Mouse (Mus musculus): ENCODE data around the gene Fn1.

The Fn1 gene

DNA sequence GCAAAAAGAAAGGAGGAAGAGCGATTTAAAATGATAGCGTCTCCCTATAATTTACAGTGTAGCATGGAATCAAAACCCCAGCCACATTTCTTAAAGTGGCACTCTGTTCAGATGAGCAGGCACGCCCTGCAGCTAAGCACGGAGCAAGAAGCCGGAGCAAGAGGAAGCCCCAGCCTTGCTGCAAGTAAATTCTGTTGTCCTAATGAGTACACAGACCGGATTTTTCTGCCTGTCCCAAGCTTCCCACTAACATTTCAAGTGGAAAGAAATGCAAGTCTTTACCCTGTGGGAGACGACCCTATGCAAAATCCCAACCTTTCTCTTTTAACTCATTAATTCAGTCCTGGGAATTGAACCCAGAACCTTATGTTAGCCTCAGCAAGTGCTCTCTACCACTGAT lies 4.8 kb downstream of the Fn1 start:
- no peak for DNase-seq

DNA sequence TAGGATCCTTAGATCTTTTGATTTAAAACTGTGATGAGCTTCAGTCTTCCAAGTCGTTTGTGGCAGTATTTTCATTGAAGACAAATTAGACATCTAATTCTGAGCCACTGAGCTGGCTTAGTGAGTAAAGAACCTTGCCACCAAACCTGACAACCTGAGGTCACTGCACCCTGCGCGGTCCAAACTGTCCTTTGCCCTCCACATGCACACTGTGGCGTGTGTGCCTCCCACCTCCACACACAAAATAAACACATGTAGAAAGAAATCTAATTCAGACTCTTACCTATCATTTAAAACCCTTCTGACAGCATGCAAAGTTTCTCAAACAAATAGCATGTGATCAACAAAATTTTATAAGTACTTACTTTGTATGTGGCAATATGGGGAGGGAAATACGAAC lies 6.2 kb downstream of the Fn1 start:
- DNase-seq, result no peak

DNA sequence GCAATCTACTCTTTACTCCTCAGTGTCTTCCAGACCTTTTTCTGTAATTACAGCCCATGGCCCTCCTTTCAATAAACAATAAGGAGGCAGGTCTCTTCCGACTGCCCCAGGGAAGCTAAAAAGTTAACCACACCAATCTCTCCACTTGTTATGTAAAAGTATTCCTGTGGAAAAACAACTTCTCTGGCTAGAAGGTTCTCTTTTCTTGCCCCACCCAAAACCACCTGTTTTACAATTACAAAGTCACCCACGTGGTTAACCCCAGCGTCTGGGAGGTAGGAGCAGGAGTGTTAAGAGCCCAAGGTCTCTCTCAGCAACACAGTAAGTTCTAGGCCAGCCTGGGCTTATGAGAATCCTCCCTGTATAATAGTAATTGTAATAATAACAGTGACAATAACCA lies 7.0 kb downstream of the Fn1 start:
- no peak for DNase-seq

DNA sequence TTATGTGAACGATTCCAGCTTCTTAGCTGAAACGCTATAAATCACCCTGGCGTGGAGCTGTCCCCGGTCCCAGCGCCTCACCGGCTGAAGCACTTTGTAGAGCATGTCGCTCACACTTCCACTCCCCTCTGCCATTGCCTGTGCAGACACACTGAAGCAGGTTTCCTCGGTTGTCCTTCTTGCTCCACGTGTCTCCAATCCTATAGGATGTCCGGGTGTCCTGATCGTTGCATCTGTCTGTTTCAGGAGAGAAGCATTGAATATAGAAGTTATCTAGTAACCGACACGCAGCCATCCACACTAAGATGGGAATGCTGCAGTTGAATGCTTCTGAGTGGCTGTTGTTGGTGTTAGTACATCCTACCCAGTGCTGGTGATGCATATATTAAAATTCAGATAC lies 7.5 kb downstream of the Fn1 start:
- DNase-seq, result no peak

DNA sequence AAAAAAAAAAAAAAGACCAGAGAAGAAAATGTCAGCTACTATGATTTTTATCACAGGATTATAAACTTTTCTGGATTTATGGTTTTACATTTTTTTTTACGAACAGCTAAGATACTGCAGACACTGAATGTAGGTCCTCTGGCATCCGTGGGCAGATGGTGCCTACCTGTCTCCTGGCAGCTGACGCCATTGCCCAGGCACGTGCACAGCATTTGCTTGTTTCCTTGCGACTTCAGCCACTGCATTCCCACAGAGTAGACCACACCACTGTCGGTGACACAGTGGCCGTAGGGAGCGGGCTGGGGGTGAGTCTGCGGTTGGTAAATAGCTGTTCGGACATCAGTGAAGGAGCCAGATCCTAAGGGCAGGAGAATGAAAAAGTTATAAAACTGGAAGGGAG lies 10.2 kb downstream of the Fn1 start:
- DNase-seq, result no peak

DNA sequence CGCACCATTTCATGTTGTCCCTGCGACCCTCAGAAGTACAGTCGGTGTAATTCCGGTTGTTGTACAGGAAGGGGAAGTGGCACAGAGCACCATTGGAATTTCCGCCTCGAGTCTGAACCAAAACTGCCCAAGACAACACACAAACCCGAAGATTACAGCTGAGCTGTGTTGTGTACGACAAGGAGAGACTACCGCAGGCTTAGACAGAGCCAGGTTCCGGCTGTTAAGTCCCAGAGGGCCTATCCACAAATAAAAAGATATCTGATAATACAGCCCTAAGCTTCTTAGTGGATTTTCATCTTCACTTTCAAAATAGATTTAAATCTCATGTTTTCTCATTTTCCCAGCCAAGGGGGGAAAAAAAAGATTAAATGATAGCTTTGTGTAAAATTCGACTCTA lies 11.8 kb downstream of the Fn1 start:
- DNase-seq, result no peak

DNA sequence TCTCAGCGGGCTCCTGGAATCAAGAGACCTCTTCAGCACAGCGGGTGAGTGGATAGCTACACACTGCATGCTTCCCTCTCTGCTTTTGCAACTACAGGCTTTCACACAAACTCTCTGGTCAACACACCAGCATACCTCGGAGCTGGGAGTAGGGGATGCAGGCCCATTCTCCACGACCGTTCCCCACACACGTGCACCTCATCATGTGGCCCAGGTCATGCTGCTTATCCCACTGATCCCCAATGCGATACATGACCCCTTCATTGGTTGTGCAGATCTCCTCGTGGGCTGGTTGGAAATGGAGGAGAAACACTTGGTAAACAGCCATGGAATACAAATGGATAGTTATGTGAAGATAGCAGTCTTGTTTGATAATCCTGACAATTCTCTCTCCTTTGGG lies 12.8 kb downstream of the Fn1 start:
- DNase-seq, result no peak

DNA sequence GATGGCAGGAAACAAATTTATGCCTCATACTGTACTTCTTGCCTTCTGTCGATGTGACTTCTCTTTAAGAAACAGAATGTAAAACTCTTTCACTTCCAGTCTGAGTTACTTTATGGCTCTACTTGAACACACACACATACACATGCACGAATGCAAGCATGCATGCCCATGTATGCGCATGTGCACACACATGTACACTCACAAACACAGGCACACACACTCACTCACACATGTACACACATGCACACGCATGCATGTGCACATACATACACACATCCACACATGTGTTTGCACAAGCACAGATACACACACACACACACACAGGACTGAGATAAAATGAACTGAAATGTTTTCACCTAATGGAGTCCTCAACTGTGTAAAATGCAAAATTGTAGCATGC lies 16.3 kb downstream of the Fn1 start:
- DNase-seq, result no peak

DNA sequence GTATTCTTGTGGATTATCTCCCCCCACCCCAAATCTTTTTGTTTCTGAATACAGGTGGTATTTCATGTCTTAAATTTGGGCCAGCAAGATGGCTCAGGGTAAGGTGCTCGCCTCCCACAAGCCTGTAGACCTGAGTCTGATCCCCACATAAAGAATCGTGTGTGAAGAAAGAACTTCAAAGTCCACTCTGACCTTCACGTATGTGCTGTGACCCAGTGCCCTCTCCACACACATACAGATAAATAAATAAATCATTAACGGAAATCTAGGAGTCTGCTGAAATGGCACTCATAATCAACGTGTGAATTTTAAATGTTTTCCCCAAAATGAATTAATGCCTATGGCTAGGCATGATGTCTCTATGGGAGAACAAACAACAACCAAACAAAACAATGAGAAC lies 16.9 kb downstream of the Fn1 start:
- no peak for DNase-seq

DNA sequence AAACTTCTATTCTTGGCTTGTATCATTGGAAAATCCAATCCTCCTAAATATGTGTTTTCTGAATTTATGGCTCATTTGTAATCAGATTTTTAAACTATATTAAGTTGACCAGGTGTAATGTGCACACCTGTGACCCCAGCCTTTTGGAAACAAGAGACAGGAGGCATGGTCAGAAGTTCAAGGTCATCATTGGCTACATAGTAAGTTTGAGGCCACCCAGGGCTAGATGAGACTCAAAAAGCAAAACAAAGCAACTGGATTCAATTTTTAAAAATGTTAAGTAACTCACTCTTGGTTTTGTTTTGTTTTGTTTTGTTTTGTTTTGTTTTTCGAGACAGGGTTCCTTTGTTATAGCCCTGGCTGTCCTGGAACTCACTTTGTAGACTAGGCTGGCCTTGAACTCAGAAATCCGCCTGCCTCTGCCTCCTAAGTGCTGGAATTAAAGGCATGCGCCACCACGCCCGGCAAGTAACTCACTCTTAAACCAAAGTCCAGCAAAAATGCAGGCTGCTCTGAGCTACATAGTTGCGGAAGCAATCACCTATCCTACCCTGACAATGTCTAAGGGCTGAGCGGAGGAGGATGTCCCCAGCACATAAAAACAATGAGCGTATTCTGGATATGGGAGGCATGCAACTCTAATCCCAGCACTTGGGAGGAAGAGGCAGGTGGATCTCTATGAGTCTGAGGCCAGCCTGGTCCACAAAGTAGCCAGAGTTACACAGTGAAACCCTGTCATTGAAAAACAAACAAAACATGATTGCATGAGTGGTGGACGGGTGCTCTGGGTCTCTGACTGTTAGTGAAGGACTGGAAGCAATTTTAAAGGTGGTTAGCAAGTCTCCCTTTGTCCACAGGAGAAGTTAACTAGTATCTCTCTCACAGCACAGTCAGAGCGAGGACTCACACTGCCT lies 17.6 kb downstream of the Fn1 start:
- no peak for DNase-seq

DNA sequence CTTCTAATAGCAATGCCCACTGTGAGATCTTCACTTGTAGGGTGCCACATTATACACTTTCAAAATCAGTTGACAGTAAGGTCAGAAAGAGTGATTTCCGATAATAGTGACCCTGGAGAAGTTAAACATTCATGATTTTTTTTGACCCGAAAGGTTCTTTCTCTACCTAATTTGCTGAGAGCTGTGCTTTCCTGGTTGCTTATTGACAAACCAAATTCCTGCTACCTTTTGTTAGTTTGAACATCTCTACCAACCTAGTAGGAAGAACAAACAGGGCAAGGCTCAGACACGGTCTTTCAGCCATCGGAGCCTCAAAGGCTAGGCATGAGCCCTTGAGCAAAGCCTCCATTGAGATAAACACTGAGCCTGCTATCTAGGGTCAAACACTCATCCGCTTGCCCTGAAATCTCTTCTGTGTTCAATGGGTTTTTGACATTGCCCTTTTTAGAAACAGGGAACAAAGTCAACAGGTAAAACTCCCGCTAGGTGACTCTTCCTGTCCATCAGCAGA lies 18.5 kb downstream of the Fn1 start:
- DNase-seq, result no peak

DNA sequence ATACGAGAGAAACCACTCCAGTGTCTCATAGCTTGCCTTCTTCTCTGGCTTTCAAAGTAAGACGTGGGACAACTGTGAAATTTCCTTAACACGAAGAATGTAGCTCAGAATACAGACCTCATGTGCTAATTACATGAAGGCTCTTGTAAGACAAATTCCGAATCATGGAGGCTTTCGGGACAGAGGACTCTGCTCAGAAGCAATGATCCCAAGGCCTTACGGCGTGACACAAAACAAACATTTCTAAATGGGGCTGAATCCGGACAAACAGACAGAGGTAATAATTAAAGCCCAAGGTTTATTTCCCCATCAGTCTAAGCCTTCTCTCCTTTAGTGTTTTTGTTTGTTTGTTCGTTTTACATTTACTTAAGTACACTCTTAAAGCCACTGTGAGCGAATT lies 20.6 kb downstream of the Fn1 start:
- DNase-seq, result no peak

DNA sequence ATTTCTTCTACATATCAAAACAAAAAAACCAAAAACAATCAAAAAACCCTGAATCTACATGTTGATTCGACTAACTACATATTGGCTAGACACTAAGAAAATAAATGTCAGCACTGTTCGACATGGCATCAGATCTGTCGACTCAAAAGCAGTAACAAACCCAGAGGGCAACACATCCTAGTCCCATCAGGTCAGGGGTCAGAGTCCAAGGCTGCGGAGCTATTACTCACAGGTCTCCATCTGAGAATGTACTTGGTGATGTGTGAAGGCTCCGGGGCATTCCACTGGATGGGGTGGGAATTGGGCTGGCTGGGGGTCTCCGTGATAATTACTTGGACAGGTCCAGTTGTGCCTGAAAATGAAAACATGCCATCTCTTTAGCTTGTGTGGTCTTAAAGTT lies 21.2 kb downstream of the Fn1 start:
- DNase-seq, result no peak

DNA sequence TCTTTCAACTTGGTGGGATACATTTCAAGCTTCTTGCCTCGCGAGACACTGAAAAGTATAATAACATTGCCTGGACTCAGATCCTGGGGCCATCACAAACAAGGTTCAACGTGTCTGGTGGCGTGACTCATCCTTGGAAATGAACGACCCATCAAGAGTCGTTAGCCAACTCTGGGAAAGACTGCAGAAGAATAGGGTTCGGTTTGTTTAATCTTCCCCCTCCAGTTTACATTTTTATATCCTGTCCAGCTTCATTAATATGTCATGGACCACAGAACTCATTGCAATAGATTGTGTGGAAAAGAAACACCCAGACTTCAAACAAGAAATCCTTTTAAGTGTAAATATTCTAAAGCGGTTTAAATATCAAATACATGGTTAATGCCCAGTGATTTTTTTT lies 22.8 kb downstream of the Fn1 start:
- DNase-seq, result no peak

DNA sequence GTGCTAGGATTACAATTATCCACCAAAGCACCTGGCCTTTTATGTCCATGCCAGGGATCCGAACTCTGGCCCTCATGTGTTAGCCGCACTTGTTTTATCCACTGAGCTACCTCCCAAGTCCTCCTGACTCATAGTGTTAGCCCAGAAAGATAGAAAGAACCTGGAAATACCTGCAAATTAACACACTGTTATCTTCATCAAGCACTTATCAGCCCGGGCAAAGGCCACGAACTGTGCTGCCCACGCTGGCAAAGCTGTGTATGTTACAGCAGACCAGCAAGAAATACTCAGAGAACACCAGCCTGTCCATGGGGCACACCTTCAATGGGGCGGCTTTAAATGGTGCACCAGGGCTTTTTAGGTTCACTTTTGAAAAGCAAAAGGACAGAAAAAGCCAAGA lies 29.4 kb downstream of the Fn1 start:
- DNase-seq, result no peak

DNA sequence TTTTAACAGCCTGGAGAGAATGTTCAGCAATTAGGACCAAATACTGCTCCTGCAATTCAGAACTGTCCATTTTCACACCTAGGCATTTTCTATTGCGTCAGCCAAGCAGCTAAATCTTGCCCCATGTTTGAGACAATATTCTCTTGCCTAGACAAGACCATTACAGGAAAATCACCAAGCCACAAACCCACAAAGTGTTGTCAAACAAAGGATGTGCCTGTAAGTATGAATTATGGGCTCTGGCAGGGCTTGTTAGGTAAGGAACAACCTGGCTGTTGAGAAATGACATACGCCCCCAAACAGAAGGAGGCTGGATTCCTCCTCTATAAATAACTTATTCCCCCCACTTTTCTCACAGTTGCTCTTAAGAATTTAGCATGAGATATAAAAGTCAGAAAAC lies 31.5 kb downstream of the Fn1 start:
- no peak for DNase-seq

DNA sequence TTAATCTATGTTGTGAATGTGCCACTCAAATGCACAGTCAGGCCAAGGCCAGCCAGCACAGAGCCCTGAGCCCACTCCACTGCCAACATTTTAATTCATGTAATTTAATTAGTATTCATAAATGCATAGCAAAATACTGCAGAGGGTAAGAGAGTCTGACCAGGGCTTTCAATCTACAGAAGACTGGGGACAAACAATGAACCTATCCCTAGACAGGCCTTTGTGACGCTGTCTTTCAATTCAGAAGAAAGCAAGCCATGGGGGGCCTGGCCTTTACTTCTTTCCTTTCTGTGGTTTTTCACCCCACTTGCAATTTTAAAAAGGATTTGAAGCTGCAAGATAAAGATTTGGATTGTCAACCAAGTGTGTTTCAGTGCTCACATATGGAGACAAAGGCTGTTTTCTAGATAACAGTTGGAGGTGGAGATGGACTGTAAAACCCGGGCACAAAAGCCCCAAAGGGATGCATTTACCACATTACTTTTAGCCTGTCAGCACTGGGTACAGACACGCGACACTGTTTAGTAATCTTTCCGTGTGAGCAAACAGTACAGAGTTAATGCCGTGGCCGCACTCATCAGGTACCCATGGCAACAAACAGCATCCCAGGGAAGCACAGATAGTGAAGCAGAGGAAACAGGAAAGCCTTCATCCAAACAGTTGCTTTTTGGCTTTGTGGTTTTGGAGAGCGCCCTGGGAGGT lies 38.3 kb downstream of the Fn1 start:
- no peak for DNase-seq

DNA sequence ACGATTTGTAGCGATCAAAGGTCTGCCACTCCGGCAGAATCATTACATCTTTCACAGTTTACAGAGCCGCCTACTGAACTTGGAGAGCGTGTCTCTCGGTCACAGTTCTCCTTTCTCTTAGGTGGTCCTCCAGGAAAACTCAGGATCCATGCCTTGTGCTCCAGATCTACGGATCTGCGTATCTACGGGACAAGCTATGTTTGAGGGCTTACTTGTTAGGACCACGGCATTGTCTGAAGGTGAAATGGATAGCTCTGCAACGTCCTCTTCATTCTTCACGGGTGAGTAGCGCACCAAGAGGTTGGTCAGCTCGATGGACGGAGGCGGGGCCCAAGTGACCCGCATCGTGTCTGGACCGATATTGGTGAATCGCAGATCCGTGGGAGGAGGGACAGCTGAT lies 40.7 kb downstream of the Fn1 start:
- no peak for DNase-seq

DNA sequence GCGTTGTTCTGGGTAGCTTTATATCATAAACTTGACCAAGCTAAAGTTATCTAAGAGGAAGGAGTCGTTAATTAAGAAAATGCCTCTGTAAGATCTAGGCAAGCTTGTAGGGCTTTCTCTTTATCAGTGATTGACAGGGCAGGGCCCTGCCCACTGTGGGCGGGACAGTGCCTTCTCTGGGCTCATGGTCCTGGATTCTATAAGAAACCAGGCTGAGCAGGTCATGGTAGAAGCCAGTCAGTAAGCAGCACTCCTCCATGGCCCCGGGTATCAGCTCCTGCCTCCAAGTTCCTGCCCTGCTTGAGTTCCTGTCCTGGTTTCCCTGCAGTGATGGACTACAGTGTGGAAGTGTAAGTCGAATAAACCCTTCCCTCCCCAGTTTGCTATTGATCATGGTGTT lies 43.1 kb downstream of the Fn1 start:
- no peak for DNase-seq

DNA sequence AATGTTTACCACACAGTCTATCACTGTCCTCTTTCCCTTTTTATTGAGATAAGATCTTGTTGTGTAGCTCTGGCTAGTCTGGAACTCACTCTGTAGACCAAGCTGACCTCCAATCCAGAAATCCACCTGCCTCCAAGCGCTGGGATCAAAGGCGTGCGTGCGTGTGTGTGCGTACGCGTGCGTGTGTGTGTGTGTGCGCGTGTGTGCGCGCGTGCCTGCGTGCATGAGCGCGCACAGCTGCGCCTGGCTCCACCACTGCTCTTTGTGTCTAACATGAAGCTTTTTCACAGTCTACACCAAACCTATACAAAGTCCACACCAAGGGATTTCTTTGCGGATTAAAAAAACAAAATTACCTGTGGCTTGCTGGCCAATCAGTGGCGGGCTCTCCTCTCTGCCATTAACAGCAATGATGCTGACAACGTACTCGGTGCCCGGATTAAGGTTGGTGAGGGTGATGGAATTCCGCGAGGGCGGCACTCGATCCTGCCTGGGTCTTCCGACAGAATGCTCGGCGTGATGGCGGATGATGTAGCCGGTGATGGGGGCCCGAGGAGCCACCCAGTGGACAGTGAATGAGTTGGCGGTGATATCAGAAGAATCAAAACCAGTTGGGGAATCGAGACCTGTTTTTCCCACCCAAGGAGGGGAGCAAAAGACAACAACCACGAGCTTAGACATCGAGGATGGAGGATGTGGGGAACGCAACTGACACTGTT lies 43.8 kb downstream of the Fn1 start:
- DNase-seq, result no peak

DNA sequence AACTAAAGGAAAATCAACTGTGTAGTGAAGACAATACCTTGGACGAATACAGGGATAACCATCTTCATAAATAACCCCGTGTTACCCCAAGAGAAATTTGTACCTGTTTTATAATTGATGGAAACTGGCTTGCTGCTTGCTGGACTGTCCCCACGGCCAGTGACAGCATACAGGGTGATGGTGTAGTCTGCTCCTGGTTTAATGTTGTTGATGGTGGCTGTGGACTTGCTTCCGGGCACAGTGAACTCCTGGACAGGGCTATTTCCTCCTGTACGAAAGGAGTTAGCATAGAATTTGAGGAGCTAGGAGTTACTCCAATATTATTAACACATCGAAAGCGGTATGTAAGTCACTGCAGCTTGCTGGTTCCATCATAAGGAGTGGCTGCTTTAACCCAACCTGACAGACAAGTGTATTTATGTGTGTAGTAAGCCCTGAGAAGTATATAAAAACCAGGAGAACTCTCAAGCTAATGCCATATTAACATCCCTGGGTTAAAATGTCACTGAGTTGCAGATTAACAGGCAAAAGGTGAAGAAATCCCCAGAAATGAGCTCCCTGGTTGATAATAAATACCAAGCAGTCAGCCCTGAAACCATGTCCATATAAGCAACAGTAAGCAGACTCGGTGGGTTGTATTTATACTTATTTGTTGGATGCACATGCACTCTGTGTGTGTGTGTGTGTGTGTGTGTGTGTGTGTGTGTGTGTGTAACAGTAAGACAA lies 46.2 kb downstream of the Fn1 start:
- DNase-seq, result no peak

DNA sequence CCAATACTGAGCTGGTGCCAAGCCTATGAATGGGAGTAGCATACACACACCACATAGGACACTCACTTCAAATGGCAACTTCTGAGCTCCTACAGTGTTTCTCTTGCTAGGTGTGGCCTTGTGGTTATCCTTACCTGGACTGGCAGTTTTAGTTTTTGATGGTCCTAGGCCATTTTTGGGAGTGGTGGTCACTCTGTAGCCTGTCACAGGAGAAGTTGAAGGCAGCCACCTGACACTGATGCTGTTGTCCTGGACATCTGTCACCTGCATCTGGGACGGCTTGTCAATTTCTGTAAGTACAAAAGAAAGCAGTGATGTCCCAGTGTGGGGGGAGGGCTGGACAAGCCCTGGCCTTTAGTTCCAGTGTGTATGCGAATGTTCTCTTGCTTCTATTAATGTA lies 47.2 kb downstream of the Fn1 start:
- no peak for DNase-seq

DNA sequence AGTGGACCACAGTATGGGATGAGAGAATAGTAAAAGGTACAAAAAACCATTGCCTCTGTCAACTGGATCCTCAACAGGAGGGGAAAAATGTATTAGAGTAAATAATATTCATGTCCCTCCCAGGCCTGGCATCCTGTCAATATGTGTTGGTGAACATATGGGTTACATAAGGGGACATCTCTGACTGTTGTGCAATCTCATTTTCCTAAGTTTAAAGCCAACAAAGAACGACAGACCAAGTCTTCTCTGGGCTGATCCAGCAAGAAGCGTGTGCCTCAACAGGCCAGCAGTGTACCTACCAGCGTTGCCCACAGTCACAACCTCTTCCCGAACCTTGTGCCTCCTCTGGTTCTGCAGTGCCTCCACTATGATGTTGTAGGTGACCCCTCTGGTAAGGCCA lies 57.6 kb downstream of the Fn1 start:
- DNase-seq, result no peak
